Mouse (Mus musculus) duodenum, adult 2 months (tissue): Measurements from ENCODE around the gene Hypm. TPM values are rescaled to one million over a fixed set of nuclear protein-coding genes. Genes with fewer than 3 reads are reported as not detected.

Source experiments
- polyA plus RNA-seq: library from polyadenylated mRNA; depleted of rRNA; stranded (reverse); fragments of >200 nt; gene quantifications from 2 replicates; pipeline ENCODE4 v1.2.3, GENCODE M21; 2012; ENCODE audit warnings: low replicate concordance; rRNA removed

Hypm gene
- polyA plus RNA-seq = not detected in 2 replicates

DNA sequence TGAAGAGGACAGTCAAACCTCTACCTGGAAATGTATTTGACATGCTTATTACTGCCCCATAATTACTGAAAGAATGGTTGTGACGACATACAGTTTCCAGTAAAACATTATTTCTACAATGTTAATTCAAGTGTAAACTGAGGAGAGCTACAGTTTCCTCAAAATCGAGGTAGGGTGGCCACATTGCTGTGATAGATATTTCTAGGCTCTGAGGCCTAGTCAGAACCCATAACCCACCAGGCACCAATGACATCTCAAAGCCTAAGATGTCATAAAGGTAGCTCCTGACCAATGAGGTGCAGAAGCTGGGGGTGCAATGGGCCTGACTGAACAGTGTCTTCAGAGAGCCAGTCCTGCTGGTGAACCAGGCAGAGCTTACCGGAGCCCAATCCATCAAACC is at the start of gene Hypm:
TSS of gene Hypm (plus strand) at position 301 of the 400 bp plus-strand sequence.

GRCm38 (mm10) chrX:9849403-9849802 is 2.7 kb downstream of the Hypm start, which contains the start of gene H2al3:
Gene H2al3 (plus strand): TSS chrX:9849703.

GRCm38 (mm10) chrX:9885322-9885721 is 38.6 kb downstream of the Hypm start, which contains the start of gene Sytl5:
Gene Sytl5 (plus strand): TSS chrX:9885622.

Other genes with a start within 250 kb of the Hypm start
- 0.90 and 1.2 TPM in 2 replicates for gene Dynlt3, start 183.9 kb upstream of the Hypm start, polyA plus RNA-seq
- gene H2al3, start 2.8 kb downstream of the Hypm start, polyA plus RNA-seq = not detected in 2 replicates
- gene Sytl5, start 38.7 kb downstream of the Hypm start, polyA plus RNA-seq = 0.05 and 0.07 TPM in 2 replicates